Mouse (Mus musculus): ENCODE results near the gene Hook2.

Hook2 gene

GRCm38 (mm10) chr8:84973079-84973478 is 17.3 kb upstream of the Hook2 start:
- DNase-seq (ENCODE audit: low spot score): no peak

- no peak for DNase-seq (ENCODE audit: low spot score)
These were observed 16.4 kb upstream of the Hook2 start for GRCm38 (mm10) chr8:84973803-84974542.

- DNase-seq (ENCODE audit: low spot score): no peak
These were observed 15.8 kb upstream of the Hook2 start for GRCm38 (mm10) chr8:84974543-84975142.

- no peak for DNase-seq (ENCODE audit: low spot score)
These were observed 15.0 kb upstream of the Hook2 start for GRCm38 (mm10) chr8:84975434-84975833.

GRCm38 (mm10) chr8:84976031-84976762 is 14.2 kb upstream of the Hook2 start:
- peak; percentile 94 for DNase-seq (ENCODE audit: low spot score)

- DNase-seq (ENCODE audit: low spot score): no peak
These were observed 13.5 kb upstream of the Hook2 start for GRCm38 (mm10) chr8:84976763-84977434.

- DNase-seq (ENCODE audit: low spot score): no peak
These were observed 12.8 kb upstream of the Hook2 start for GRCm38 (mm10) chr8:84977435-84978247.

GRCm38 (mm10) chr8:84978248-84978940 is 12.0 kb upstream of the Hook2 start, which contains the start of gene Junb:
Gene Junb (minus strand): TSS chr8:84978718.
- DNase-seq (ENCODE audit: low spot score): peak; percentile 96

GRCm38 (mm10) chr8:84979599-84980421 is 10.6 kb upstream of the Hook2 start:
- DNase-seq (ENCODE audit: low spot score): peak; percentile 91

- no peak for DNase-seq (ENCODE audit: low spot score)
These were observed 9.6 kb upstream of the Hook2 start for GRCm38 (mm10) chr8:84980622-84981358.

GRCm38 (mm10) chr8:84981644-84982498 is 8.5 kb upstream of the Hook2 start:
- DNase-seq (ENCODE audit: low spot score): no peak

GRCm38 (mm10) chr8:84982499-84983011 is 7.8 kb upstream of the Hook2 start:
- DNase-seq (ENCODE audit: low spot score): no peak

- no peak for DNase-seq (ENCODE audit: low spot score)
These were observed 5.9 kb upstream of the Hook2 start for GRCm38 (mm10) chr8:84984294-84985048.

- no peak for DNase-seq (ENCODE audit: low spot score)
These were observed 5.2 kb upstream of the Hook2 start for GRCm38 (mm10) chr8:84985049-84985683.

- peak; percentile 78 for DNase-seq (ENCODE audit: low spot score)
These were observed 4.6 kb upstream of the Hook2 start for GRCm38 (mm10) chr8:84985684-84986378.

- DNase-seq (ENCODE audit: low spot score): no peak
These were observed 3.9 kb upstream of the Hook2 start for GRCm38 (mm10) chr8:84986379-84986945.

All from layer of hippocampus, adult 9-10 months (tissue).